In the genomic region with DNA sequence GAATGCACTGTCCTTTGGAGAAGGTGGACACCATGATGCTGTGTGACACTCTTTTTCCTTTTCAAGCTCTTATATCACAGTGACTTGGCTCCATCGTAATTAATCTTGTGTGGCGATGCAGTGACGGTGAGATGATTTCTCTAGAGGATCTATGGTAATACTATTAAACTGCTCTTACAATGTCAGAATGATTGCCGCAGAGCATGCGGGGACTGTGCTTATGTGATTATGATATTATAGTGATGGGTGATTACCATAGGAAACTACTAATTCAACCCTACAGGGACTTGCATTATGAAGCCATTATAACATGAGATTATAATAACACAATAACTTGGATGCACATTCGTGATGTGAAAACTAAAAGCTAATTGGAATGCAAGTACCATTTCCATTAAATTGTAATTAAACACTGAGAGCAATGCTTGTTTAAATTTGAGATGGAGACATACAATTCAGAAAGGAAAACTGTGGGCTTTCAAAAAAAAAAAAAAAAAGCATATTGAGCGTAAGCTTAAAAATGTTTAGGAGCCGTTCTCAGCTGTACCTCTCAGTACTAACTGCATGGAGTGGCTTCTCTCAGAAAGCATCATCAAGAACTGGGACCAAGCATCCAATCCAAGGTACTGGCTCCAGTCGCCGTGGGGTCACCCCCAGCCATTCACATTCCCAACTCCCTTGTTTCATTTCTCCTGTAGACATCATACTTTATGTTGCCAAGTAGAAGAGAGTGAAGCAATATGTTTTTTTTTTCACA, we compare ENCODE assay signal across 29 mouse cellular contexts. TPM values are rescaled to one million over a fixed set of nuclear protein-coding genes. Genes with fewer than 3 reads are reported as not detected.
A peak's percentile ranks its signal among the peaks of the same experiment; 100 is the strongest.
DNase-seq lines count a peak whose midpoint lies in the region; ATAC-seq and TF ChIP-seq lines count a peak whose summit lies in the region.
"Had no signal": no experiment of that assay in that cellular context is flagged by ENCODE, and none has a peak within 500 bp of the region (broad histone marks: within the 10 kb centered on the region; RNA-seq: fewer than 3 reads in every experiment).

No protein-coding gene starts in this region.

- peak; percentile 47; the same call in 1 of the 2 replicates for ATAC-seq in hindbrain, embryonic 11.5 days (ENCODE audit: low FRiP score)
- peak; percentile 92 for ATAC-seq in hindbrain, embryonic 14.5 days (ENCODE audit: low FRiP score)
- peak; percentile 77 for ATAC-seq in midbrain, embryonic 16.5 days
- ATAC-seq: forebrain, postnatal 0 days; intestine, postnatal 0 days; liver, embryonic 12.5 days; lung, postnatal 0 days; Patski had no signal

- intact Hi-C loops in heart, adult 2 months (cut with DNase I) = no loop called here

- no peaks in the 10 kb centered on the region for H3K4me1 ChIP-seq in hindbrain, embryonic 11.5 days (replicated peaks; ENCODE audit: control insufficient read depth, insufficient read depth, low read length)
- H3K4me1 ChIP-seq in hindbrain, embryonic 10.5 days (replicated peaks) = no peaks in the 10 kb centered on the region
- no peaks in the 10 kb centered on the region for H3K4me1 ChIP-seq in hindbrain, embryonic 14.5 days (replicated peaks; ENCODE audit: control insufficient read depth, insufficient read depth, low read length)
- no peaks in the 10 kb centered on the region for H3K4me1 ChIP-seq in midbrain, embryonic 16.5 days (ENCODE audit: control insufficient read depth, insufficient read depth, low read length)
- no peaks in the 10 kb centered on the region for H3K4me1 ChIP-seq in heart, adult 2 months (ENCODE audit: control insufficient read depth, insufficient read depth, low read length)
- H3K4me1 ChIP-seq: embryonic facial prominence, embryonic 13.5 days; forebrain, embryonic 10.5 days; liver, embryonic 12.5 days; megakaryocyte, embryonic 14.5 days had no signal

- 81% methylated on average over 10 of the region's 10 CpGs for WGBS in hindbrain, embryonic 11.5 days
- 93% methylated on average over 10 of the region's 10 CpGs for WGBS in hindbrain, embryonic 10.5 days
- WGBS in hindbrain, embryonic 14.5 days = 55% methylated on average over 10 of the region's 10 CpGs
- WGBS in midbrain, embryonic 16.5 days = 74% methylated on average over 10 of the region's 10 CpGs
- 94% methylated on average over 10 of the region's 10 CpGs for WGBS in heart, adult 2 months

- H3K9ac ChIP-seq in hindbrain, embryonic 11.5 days (ENCODE audit: low read depth, low read length) = no peak overlapping the region
- H3K9ac ChIP-seq in hindbrain, embryonic 14.5 days = no peak overlapping the region
- no peak overlapping the region for H3K9ac ChIP-seq in midbrain, embryonic 16.5 days (ENCODE audit: low read depth, low read length)
- H3K9ac ChIP-seq in heart, adult 2 months (ENCODE audit: low read depth, low read length) = no peak overlapping the region
- H3K9ac ChIP-seq: embryonic facial prominence, embryonic 13.5 days; forebrain, postnatal 0 days; liver, embryonic 12.5 days had no signal

- H3K27ac ChIP-seq in hindbrain, embryonic 11.5 days (ENCODE audit: low read depth, low read length) = no peak overlapping the region
- H3K27ac ChIP-seq in hindbrain, embryonic 10.5 days = no peak overlapping the region
- H3K27ac ChIP-seq in hindbrain, embryonic 14.5 days = no peak overlapping the region
- no peak overlapping the region for H3K27ac ChIP-seq in midbrain, embryonic 16.5 days (ENCODE audit: low read length)
- H3K27ac ChIP-seq in heart, adult 2 months = no peak overlapping the region
- H3K27ac ChIP-seq: embryonic facial prominence, embryonic 13.5 days; forebrain, embryonic 10.5 days; left cerebral cortex, adult 2 months; liver, embryonic 12.5 days; stomach, postnatal 0 days had no signal

- no peaks in the 10 kb centered on the region for H3K9me3 ChIP-seq in hindbrain, embryonic 11.5 days (ENCODE audit: control insufficient read depth, low read length)
- H3K9me3 ChIP-seq in hindbrain, embryonic 10.5 days = no peaks in the 10 kb centered on the region
- H3K9me3 ChIP-seq in hindbrain, embryonic 14.5 days (ENCODE audit: control insufficient read depth, low read length) = no peaks in the 10 kb centered on the region
- H3K9me3 ChIP-seq in midbrain, embryonic 16.5 days (replicated peaks; ENCODE audit: control insufficient read depth, low read length, poor library complexity, severe bottlenecking) = no peaks in the 10 kb centered on the region
- H3K9me3 ChIP-seq: embryonic facial prominence, embryonic 13.5 days; forebrain, embryonic 10.5 days; liver, embryonic 12.5 days; megakaryocyte, embryonic 14.5 days had no signal

- TF ChIP-seq EP300 in heart, adult 2 months (IDR thresholded peaks at IDR 0.05; ENCODE audit: insufficient read depth, low read depth, low read length) = no peak

- no peak for TF ChIP-seq CTCF in brain, embryonic 14.5 days (IDR thresholded peaks at IDR 0.05; ENCODE audit: borderline replicate concordance, extremely low read depth, insufficient read depth, insufficient read length)
- no peak for TF ChIP-seq CTCF in heart, adult 2 months (IDR thresholded peaks at IDR 0.05)

- H3K79me2 ChIP-seq in heart, adult 2 months (replicated peaks; ENCODE audit: control insufficient read depth, insufficient read depth, low read length) = no peaks in the 10 kb centered on the region

- no peaks in the 10 kb centered on the region for H3K36me3 ChIP-seq in hindbrain, embryonic 11.5 days (ENCODE audit: control insufficient read depth, insufficient read depth, low read length)
- H3K36me3 ChIP-seq in hindbrain, embryonic 10.5 days = no peaks in the 10 kb centered on the region
- H3K36me3 ChIP-seq in hindbrain, embryonic 14.5 days (replicated peaks; ENCODE audit: control insufficient read depth, insufficient read depth) = no peaks in the 10 kb centered on the region
- H3K36me3 ChIP-seq in midbrain, embryonic 16.5 days (ENCODE audit: control insufficient read depth, insufficient read depth, low read length) = no peaks in the 10 kb centered on the region
- no peaks in the 10 kb centered on the region for H3K36me3 ChIP-seq in heart, adult 2 months (ENCODE audit: control insufficient read depth, insufficient read depth, low read length)
- H3K36me3 ChIP-seq: embryonic facial prominence, embryonic 13.5 days; forebrain, embryonic 10.5 days had no signal

- no peak overlapping the region for H3K4me2 ChIP-seq in hindbrain, embryonic 11.5 days (replicated peaks; ENCODE audit: low read depth, low read length)
- no peak overlapping the region for H3K4me2 ChIP-seq in hindbrain, embryonic 14.5 days (replicated peaks)
- no peak overlapping the region for H3K4me2 ChIP-seq in midbrain, embryonic 16.5 days (ENCODE audit: low read length)
- H3K4me2 ChIP-seq: embryonic facial prominence, embryonic 13.5 days; liver, embryonic 12.5 days had no signal

- H3K4me3 ChIP-seq in hindbrain, embryonic 11.5 days (ENCODE audit: low read depth, low read length) = no peak overlapping the region
- no peak overlapping the region for H3K4me3 ChIP-seq in hindbrain, embryonic 10.5 days
- H3K4me3 ChIP-seq in hindbrain, embryonic 14.5 days (replicated peaks; ENCODE audit: low read length) = no peak overlapping the region
- no peak overlapping the region for H3K4me3 ChIP-seq in midbrain, embryonic 16.5 days (ENCODE audit: low read depth, low read length)
- H3K4me3 ChIP-seq in heart, adult 2 months = no peak overlapping the region
- H3K4me3 ChIP-seq: embryonic facial prominence, embryonic 13.5 days; forebrain, embryonic 10.5 days; left cerebral cortex, adult 2 months; liver, embryonic 12.5 days; megakaryocyte, embryonic 14.5 days had no signal

- no peaks in the 10 kb centered on the region for H3K27me3 ChIP-seq in hindbrain, embryonic 11.5 days (ENCODE audit: control insufficient read depth, insufficient read depth, low read length)
- H3K27me3 ChIP-seq in hindbrain, embryonic 10.5 days (ENCODE audit: insufficient read depth, poor library complexity, severe bottlenecking) = no peaks in the 10 kb centered on the region
- H3K27me3 ChIP-seq in hindbrain, embryonic 14.5 days (ENCODE audit: control insufficient read depth, insufficient read depth, low read length) = no peaks in the 10 kb centered on the region
- no peaks in the 10 kb centered on the region for H3K27me3 ChIP-seq in midbrain, embryonic 16.5 days (ENCODE audit: control insufficient read depth, insufficient read depth, low read depth, low read length)
- no peaks in the 10 kb centered on the region for H3K27me3 ChIP-seq in heart, adult 2 months (ENCODE audit: control insufficient read depth, insufficient read depth, low read length)
- H3K27me3 ChIP-seq: embryonic facial prominence, embryonic 13.5 days; liver, embryonic 12.5 days; megakaryocyte, embryonic 14.5 days had no signal

- TF ChIP-seq POLR2A in brain, embryonic 14.5 days (IDR thresholded peaks at IDR 0.05; ENCODE audit: borderline replicate concordance, extremely low read depth, insufficient read depth, insufficient read length, poor library complexity, severe bottlenecking) = no peak
- no peak for TF ChIP-seq POLR2A in heart, adult 2 months (IDR thresholded peaks at IDR 0.05; ENCODE audit: insufficient read depth, low read depth, low read length)

- no peak for DNase-seq in hindbrain, embryonic 11.5 days (ENCODE audit: low spot score)
- DNase-seq in hindbrain, embryonic 10.5 days (ENCODE audit: low spot score) = no peak
- peak; percentile 59 for DNase-seq in brain, embryonic 14.5 days (ENCODE audit: low read depth)
- peak; percentile 39 for DNase-seq in hindbrain, embryonic 14.5 days (ENCODE audit: low spot score)
- DNase-seq in ovary, postnatal 10 days (ENCODE audit: low spot score) = no peak
- DNase-seq in heart, adult 2 months = no peak
- DNase-seq in layer of hippocampus, postnatal 10 days (ENCODE audit: low spot score in 2 of 2) = no peak
- DNase-seq: adrenal gland, postnatal 14 days; cerebellum, adult 18-20 months; cerebellum, postnatal 10 days; forebrain, postnatal 0 days; kidney, adult 9 months; kidney, postnatal 10 days; layer of hippocampus, adult 9-11 months; lung, adult 18-20 months; lung, postnatal 4 days; right cerebral cortex, postnatal 4 days; thymus, adult 2 months; thymus, postnatal 36 days had no signal

RNA-seq across cellular contexts. Expression of a gene that starts 13.8 kb away (rescaled TPM):
- polyA plus RNA-seq in hindbrain, embryonic 11.5 days (2014; fragmentation: Nextera tagmentation; extraction: Ambion mirVana) = 10.1 and 10.7 TPM in 2 replicates
- 10.0 and 13.6 TPM in 2 replicates for polyA plus RNA-seq in hindbrain, embryonic 10.5 days (2016; fragmentation: Nextera tagmentation; extraction: Ambion mirVana)
- 2.9 and 4.3 TPM in 2 replicates for polyA plus RNA-seq in brain, embryonic 14.5 days (2012; rRNA removed)
- polyA plus RNA-seq in hindbrain, embryonic 14.5 days (2014; fragmentation: Nextera tagmentation; extraction: Ambion mirVana) = 10.3 and 11.7 TPM in 2 replicates
- 3.4 and 5.0 TPM in 2 replicates for polyA plus RNA-seq in midbrain, embryonic 16.5 days (2015; fragmentation: Nextera tagmentation; extraction: Ambion mirVana)
- total RNA-seq in heart, adult 2 months (2021) = 1 to 10 TPM; 7.0 to 7.5 TPM
- 4.1 and 11.0 TPM in 2 replicates for polyA plus RNA-seq in heart, adult 2 months (2012; rRNA removed)
- total RNA-seq in layer of hippocampus, postnatal 10 days (2021) = 1 to 10 TPM; 1.9 to 2.6 TPM

Comparison
In these comparisons a context has a peak if more than half of its experiments do, and no peak if none do; other contexts are left out.
1. DNase-seq: peak in brain, embryonic 14.5 days (single experiment) and hindbrain, embryonic 14.5 days (single experiment); none in hindbrain, embryonic 11.5 days (single experiment), hindbrain, embryonic 10.5 days (single experiment), ovary, postnatal 10 days (single experiment), heart, adult 2 months (0 of 2) and layer of hippocampus, postnatal 10 days (0 of 2).
2. Peak in every context shown above with its lines, with median percentiles within 50 percentile points of each other: ATAC-seq.